Mouse (Mus musculus): ENCODE measurements around the gene Mrln. TPM values are rescaled to one million over a fixed set of nuclear protein-coding genes. Genes with fewer than 3 reads are reported as not detected.

The Mrln gene
- total and polyA plus RNA-seq, 3 experiments: 0.86 TPM; not detected in 2

DNA sequence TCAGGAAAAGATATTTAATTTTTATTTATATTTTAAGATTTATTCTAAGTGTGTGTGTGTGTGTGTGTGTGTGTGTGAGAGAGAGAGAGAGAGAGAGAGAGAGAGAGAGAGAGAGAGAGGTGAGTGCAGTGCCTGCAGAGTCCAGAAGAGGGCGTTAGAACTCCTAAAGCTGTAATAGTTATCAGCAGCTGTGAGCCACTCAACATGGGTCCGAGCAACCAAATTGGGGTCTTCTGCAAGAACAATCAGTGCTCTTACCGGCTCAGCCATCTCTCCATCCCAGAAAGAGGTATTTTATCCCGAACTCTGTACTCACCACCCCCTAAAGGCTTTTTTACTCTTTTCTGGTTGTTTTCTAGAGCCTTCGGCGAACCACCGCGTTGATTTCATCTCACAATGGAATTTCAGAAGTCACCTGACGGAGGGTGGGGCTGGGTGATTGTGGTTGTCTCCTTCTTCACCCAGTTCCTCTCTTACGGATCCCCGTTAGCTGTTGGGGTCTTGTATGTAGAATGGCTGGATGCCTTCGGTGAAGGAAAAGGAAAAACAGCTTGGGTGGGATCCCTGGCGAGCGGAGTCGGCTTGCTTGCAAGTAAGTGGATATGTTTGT is 51.2 kb downstream of the Mrln start:
- no peak for DNase-seq

DNA sequence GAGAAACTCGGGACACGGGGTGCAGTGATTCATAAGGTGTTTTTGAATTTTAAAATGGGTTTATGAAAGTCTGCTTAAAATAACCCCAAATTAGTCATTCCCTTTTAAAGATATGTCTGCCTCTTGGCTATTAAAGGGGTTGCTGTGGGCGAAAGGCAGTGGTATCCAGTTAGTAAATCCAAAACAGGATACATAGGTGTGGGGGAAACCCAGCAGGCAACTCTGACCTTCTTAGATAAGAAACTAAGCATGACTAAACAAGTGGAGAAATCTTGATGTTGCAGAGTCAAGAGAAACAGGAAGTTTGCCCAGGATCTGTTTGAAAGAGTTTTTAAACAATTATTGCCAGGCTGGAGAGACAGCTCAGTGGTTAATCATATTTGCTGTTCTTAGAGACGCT is 52.6 kb downstream of the Mrln start:
- no peak for DNase-seq

DNA sequence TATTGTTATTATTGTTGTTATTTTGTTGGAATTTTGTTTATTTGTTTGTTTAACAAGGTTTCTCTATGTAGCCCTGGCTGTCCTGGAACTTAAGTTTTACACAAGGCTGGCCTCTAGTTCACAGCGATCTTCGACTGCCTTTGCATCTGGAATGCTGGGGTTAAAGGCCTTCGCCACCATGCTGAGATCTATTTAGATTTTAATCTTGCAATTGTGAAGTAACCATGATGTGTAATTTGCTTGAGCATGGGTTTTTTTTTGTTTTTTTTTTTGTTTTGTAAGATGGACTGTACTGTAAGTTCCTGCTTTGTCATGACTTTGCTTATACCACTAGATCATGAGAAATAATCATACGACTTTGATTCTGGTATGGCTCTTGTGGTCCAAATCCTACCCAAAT is 56.4 kb downstream of the Mrln start:
- DNase-seq: no peak

GRCm38 (mm10) chr10:70262051-70262450 is 57.6 kb downstream of the Mrln start:
- no peak for DNase-seq

DNA sequence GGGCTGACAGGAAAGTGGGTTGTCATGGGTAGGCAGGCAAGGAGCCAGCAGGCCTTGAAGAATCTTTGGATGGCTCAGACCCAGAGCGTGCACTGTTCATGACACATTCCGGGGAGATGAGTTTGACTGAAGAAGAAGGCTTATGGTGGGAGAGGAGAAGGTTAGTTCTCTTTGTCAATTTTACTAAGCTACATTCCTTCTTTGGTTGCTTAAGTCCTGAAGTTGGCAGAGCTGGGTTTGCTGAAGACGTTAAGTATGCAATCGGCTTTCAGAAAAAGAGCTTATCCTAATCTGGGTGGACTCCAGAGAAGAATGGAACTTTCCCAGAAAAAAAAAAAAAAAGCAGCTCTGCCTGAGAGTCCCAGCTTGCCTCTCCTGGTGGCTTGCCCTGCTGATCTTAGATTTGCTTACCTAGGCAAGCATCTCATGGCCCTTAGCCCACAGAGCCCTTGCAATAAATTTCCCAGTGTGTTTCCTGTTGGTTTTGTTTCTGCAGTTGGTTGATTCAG is 59.3 kb downstream of the Mrln start:
- no peak for DNase-seq

- no peak for DNase-seq
These were observed 60.0 kb downstream of the Mrln start for GRCm38 (mm10) chr10:70264337-70265036.

DNA sequence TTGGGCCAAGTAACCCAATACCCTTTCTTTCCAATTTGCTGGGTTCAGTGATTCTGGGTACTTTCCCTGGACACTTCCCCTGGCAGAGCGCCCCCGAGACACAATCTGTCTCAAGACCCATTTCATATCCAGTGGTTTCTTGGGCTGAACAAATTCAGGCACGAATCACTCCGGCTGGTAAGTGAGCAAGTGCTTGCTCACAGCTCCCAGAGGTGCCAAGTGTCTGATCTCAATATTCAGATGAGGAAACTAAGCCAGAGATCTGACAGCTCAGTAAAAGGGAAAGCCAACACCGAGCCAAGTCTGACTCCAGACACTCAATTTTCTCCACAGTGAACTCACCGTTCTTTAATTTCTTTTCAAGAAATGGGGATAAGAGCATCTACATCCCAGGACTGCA is 62.0 kb downstream of the Mrln start:
- peak; percentile 31 for DNase-seq

- DNase-seq: peak; percentile 58
These were observed 64.3 kb downstream of the Mrln start for GRCm38 (mm10) chr10:70268581-70269446.

Other genes starting within 250 kb of the Mrln start
- gene Ccdc6, start 107.5 kb upstream of the Mrln start, total RNA-seq (2021): 10 to 100 TPM; 42.0 to 94.0 TPM
- gene Ccdc6, start 107.5 kb upstream of the Mrln start, polyA plus RNA-seq (2012; rRNA removed): 19.7 and 22.0 TPM in 2 replicates
- 1 to 10 TPM; 6.4 to 8.8 TPM for gene Slc16a9, start 40.4 kb downstream of the Mrln start, total RNA-seq (2021)
- gene Slc16a9, start 40.4 kb downstream of the Mrln start, polyA plus RNA-seq (2012; rRNA removed): 2.4 TPM in 2 replicates
- 10 to 100 TPM; 12.8 to 27.5 TPM for gene Fam13c, start 235.8 kb downstream of the Mrln start, total RNA-seq (2021)
- 5.7 and 6.0 TPM in 2 replicates for gene Fam13c, start 235.8 kb downstream of the Mrln start, polyA plus RNA-seq (2012; rRNA removed)

Measured in adrenal gland, adult 2 months (tissue).